Mouse (Mus musculus): Measurements from ENCODE around the gene Gas7. TPM values are rescaled to one million over a fixed set of nuclear protein-coding genes. Genes with fewer than 3 reads are reported as not detected.

The Gas7 gene
- polyA plus RNA-seq, 1 experiment from 2014 or later: 9.8 TPM

DNA sequence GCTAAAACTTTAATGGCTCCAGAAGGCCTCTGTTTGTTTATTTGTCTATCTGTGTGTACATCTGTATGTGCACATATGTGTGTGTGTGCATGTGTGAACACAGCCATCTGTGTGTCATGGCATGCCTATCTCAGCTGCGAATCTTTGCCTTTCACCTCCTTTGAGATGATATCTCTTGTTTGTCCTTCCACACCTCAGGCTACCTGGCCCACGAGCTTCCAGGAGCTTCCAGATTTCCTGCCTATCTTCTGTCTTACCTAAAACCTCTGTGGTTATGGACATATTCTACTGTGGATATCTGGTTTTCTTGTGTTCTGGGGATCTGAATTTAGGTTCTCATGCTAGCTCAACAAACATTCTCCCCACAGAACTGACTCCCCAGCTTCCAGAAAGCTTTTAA, 130.4 kb downstream of the Gas7 start:
- no peak overlapping the region for H3K4me2 ChIP-seq (replicated peaks)
- H3K36me3 ChIP-seq: no peaks in the 10 kb centered on the region
- no peak overlapping the region for H3K4me3 ChIP-seq
- no peak for ATAC-seq (ENCODE audit: low FRiP score, low read depth)
- H3K27me3 ChIP-seq: no peaks in the 10 kb centered on the region
- H3K9ac ChIP-seq: no peak overlapping the region
- H3K9me3 ChIP-seq: no peaks in the 10 kb centered on the region
- WGBS: 91% methylated on average over 2 of the region's 2 CpGs
- peaks cover 21% of the 10 kb centered on the region for H3K4me1 ChIP-seq
- 0 out of 2 replicates have a peak overlapping the region, but pooled peaks have one; percentile 6 for H3K27ac ChIP-seq

DNA sequence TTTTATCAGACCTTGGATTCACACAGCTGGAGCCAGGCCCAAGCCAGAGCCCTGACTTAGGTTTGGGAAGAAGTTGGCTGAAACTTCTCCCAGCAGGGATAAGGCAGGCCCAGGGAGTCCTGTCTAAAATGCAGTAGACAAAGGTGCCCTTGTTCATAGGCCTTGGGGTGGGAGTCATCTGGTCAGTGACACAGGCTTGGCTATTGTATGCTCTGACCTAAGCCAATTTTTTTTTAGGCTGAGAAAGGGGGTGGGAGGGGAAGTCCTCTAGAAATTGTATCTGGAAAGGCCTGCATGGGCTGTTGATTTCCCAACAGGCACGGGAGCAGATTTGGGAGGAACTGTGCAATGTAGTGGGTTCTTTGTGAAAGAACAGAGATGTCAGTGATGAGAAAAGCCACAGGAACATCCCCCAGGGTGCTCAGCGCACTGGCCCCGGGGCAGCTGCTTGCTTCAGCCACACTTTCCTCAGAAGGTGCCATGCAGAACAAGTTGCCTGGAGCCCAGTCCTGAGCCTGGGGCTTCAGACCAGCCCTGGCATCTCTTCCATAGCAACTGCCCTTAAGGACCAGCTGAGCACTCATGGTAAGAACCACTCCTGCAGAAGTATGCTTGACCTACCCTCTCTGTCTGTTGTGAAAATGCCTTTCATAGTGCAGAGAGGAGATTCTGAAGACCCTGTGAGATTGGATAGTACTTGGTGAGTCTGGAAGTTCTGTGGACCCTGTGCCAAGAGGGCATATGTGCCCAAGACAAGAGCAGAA, 131.2 kb downstream of the Gas7 start:
- peak overlapping the region; percentile 23; the same call in 1 of the 2 replicates for H3K27ac ChIP-seq

GRCm38 (mm10) chr11:67588196-67588827, 133.1 kb downstream of the Gas7 start:
- H3K4me1 ChIP-seq: peaks cover 21% of the 10 kb centered on the region
- 82% methylated on average over 8 of the region's 8 CpGs for WGBS
- H3K4me3 ChIP-seq: no peak overlapping the region
- ATAC-seq (ENCODE audit: low FRiP score, low read depth): no peak
- H3K27ac ChIP-seq: no peak overlapping the region
- H3K4me2 ChIP-seq (replicated peaks): no peak overlapping the region
- no peaks in the 10 kb centered on the region for H3K36me3 ChIP-seq
- no peaks in the 10 kb centered on the region for H3K27me3 ChIP-seq
- no peaks in the 10 kb centered on the region for H3K9me3 ChIP-seq
- no peak overlapping the region for H3K9ac ChIP-seq

More for the DNA sequence above, 131.2 kb downstream of the Gas7 start:
- no peak for ATAC-seq (ENCODE audit: low FRiP score, low read depth)
- no peaks in the 10 kb centered on the region for H3K9me3 ChIP-seq
- H3K36me3 ChIP-seq: no peaks in the 10 kb centered on the region
- H3K4me3 ChIP-seq: no peak overlapping the region
- H3K9ac ChIP-seq: no peak overlapping the region
- peaks cover 21% of the 10 kb centered on the region for H3K4me1 ChIP-seq
- no peak overlapping the region for H3K4me2 ChIP-seq (replicated peaks)
- H3K27me3 ChIP-seq: no peaks in the 10 kb centered on the region
- whole genome bisulfite sequencing: 66% methylated on average over 3 of the region's 3 CpGs

DNA sequence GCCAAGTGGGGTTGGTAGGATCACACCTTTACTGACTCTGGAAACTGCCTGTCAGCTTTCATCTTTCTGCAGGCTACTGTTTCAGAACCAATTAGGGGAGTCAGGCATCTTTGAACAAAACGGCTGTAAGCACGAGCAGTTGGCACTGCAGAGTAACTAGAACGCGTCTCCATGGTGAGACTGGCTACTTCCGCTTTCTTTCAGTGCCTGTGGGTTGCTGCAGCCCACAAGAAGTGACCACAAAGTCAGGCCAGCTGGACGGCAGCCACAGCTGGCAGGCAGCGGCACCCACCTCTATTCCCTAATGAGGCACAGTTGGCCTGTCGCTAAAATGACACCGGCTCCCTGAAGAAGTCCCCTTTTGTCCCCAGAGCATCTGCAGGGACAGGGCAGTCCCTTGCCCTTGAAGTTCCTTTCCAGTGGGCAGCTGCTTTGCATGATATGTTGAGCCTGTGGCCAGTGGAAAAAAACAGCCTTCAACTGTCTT, 133.6 kb downstream of the Gas7 start:
- no peak overlapping the region for H3K9ac ChIP-seq
- H3K9me3 ChIP-seq: 0 out of 2 replicates have a peak, but pooled peaks cover 2% of the 10 kb centered on the region
- no peaks in the 10 kb centered on the region for H3K27me3 ChIP-seq
- H3K36me3 ChIP-seq: no peaks in the 10 kb centered on the region
- 19% methylated on average over 9 of the region's 9 CpGs for WGBS
- peaks cover 21% of the 10 kb centered on the region for H3K4me1 ChIP-seq
- H3K4me3 ChIP-seq: no peak overlapping the region
- no peak overlapping the region for H3K4me2 ChIP-seq (replicated peaks)
- ATAC-seq (ENCODE audit: low FRiP score, low read depth): no peak
- no peak overlapping the region for H3K27ac ChIP-seq

GRCm38 (mm10) chr11:67596233-67596632, 141.0 kb downstream of the Gas7 start:
- Histone ChIP-seq H3K27me3 (no peaks in the 10 kb centered on the region), H3K4me1 (peaks cover 17% of the 10 kb centered on the region), H3K27ac (no peak overlapping the region), H3K4me2 (replicated peaks) (no peak overlapping the region), H3K4me3 (no peak overlapping the region), H3K9ac (no peak overlapping the region), H3K36me3 (no peaks in the 10 kb centered on the region), H3K9me3 (0 out of 2 replicates have a peak, but pooled peaks cover 2% of the 10 kb centered on the region)
- 33% methylated on average over 6 of the region's 6 CpGs for WGBS
- ATAC-seq (ENCODE audit: low FRiP score, low read depth): no peak

GRCm38 (mm10) chr11:67596856-67597255, 141.6 kb downstream of the Gas7 start:
- H3K27ac ChIP-seq: no peak overlapping the region
- H3K4me3 ChIP-seq: no peak overlapping the region
- H3K4me2 ChIP-seq (replicated peaks): no peak overlapping the region
- 0 out of 2 replicates have a peak, but pooled peaks cover 2% of the 10 kb centered on the region for H3K9me3 ChIP-seq
- no peak overlapping the region for H3K9ac ChIP-seq
- 75% methylated on average over 6 of the region's 6 CpGs for WGBS
- H3K36me3 ChIP-seq: no peaks in the 10 kb centered on the region
- peaks cover 17% of the 10 kb centered on the region for H3K4me1 ChIP-seq
- no peak for ATAC-seq (ENCODE audit: low FRiP score, low read depth)
- H3K27me3 ChIP-seq: no peaks in the 10 kb centered on the region

- Histone ChIP-seq H3K4me1 (peaks cover 17% of the 10 kb centered on the region), H3K36me3 (no peaks in the 10 kb centered on the region), H3K9me3 (0 out of 2 replicates have a peak, but pooled peaks cover 2% of the 10 kb centered on the region), H3K4me3 (no peak overlapping the region), H3K9ac (no peak overlapping the region), H3K27me3 (no peaks in the 10 kb centered on the region), H3K4me2 (replicated peaks) (no peak overlapping the region), H3K27ac (no peak overlapping the region)
- no peak for ATAC-seq (ENCODE audit: low FRiP score, low read depth)
- 80% methylated on average over 7 of the region's 7 CpGs for WGBS
Measured at GRCm38 (mm10) chr11:67597388-67597787, 142.2 kb downstream of the Gas7 start.

DNA sequence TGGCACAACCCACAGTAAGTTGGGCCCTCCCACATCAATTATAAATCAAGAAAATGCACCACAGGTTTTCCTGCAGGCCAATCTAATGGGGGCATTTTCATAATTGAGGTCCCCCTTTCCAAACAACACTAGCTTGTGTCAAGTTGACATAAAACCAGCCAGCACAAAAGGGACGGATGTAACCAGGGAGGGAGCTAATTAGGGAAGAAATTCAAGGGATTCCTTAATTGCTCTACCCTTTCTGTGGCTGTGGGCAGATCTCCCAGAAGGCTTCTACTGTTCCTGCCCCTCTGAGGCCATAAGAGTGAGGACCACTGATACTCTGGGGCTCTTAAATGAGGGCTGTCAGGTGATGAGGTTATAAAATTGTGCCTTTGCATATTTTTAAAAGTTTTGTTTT, 143.9 kb downstream of the Gas7 start:
- WGBS: 13% methylated on average over 1 of the region's 1 CpGs
- H3K4me2 ChIP-seq (replicated peaks): no peak overlapping the region
- no peaks in the 10 kb centered on the region for H3K27me3 ChIP-seq
- peaks cover 20% of the 10 kb centered on the region for H3K4me1 ChIP-seq
- H3K9me3 ChIP-seq: no peaks in the 10 kb centered on the region
- H3K36me3 ChIP-seq: no peaks in the 10 kb centered on the region
- ATAC-seq (ENCODE audit: low FRiP score, low read depth): no peak
- H3K9ac ChIP-seq: no peak overlapping the region
- no peak overlapping the region for H3K27ac ChIP-seq
- H3K4me3 ChIP-seq: no peak overlapping the region

DNA sequence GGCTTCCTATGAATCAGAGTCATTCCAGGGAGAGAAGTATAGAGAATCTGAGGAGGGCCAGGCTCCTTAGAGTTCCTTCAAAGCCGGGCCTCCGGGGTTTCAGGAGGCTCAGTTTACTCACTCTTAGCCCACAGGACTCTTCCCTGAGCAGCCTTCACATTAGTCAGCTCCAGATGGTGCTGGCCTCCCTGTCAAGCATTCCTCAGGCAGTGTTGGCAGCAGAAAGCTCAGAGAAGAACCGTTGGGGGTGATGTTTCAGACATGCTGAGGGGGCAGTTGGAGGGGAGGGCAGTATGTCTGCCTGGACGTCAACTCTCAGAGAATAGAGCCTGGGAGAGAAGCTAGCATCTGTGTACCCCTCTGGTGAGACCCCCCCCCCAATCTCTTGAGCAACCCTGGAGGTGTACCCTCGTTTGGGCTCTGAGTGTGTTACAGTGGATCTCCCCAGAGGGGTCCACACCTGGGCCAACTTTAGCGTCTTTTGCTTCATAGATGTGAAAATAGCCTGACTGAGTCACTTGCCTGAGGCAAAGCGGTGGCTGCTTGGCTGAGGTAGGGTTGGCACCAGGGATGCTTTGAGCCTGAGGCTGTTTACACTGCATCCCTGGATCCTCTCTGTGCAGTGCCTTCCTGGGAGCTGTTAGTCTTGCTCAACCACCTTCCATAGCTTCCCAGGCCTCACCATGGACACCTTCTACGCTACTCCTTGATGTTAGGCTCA, 145.6 kb downstream of the Gas7 start:
- no peak overlapping the region for H3K27ac ChIP-seq

GRCm38 (mm10) chr11:67602711-67603369, 147.6 kb downstream of the Gas7 start:
- Histone ChIP-seq H3K9me3 (no peaks in the 10 kb centered on the region), H3K27me3 (no peaks in the 10 kb centered on the region), H3K4me3 (no peak overlapping the region), H3K4me1 (peaks cover 10% of the 10 kb centered on the region; the same call in 1 of the 2 replicates), H3K36me3 (no peaks in the 10 kb centered on the region), H3K4me2 (replicated peaks) (no peak overlapping the region), H3K27ac (no peak overlapping the region), H3K9ac (no peak overlapping the region)
- ATAC-seq (ENCODE audit: low FRiP score, low read depth): no peak
- WGBS: 65% methylated on average over 12 of the region's 12 CpGs

More for the DNA sequence above, 145.6 kb downstream of the Gas7 start:
- Histone ChIP-seq H3K36me3 (no peaks in the 10 kb centered on the region), H3K9ac (no peak overlapping the region), H3K4me2 (replicated peaks) (no peak overlapping the region), H3K4me1 (peaks cover 20% of the 10 kb centered on the region), H3K4me3 (no peak overlapping the region), H3K27me3 (no peaks in the 10 kb centered on the region), H3K9me3 (no peaks in the 10 kb centered on the region)
- 61% methylated on average over 8 of the region's 8 CpGs for WGBS
- ATAC-seq (ENCODE audit: low FRiP score, low read depth): no peak

GRCm38 (mm10) chr11:67604481-67604880, 149.2 kb downstream of the Gas7 start:
- H3K9me3 ChIP-seq: no peaks in the 10 kb centered on the region
- H3K27ac ChIP-seq: no peak overlapping the region
- no peak overlapping the region for H3K9ac ChIP-seq
- no peaks in the 10 kb centered on the region for H3K27me3 ChIP-seq
- peaks cover 10% of the 10 kb centered on the region; the same call in 1 of the 2 replicates for H3K4me1 ChIP-seq
- ATAC-seq (ENCODE audit: low FRiP score, low read depth): no peak
- H3K4me2 ChIP-seq (replicated peaks): no peak overlapping the region
- no peak overlapping the region for H3K4me3 ChIP-seq
- 67% methylated on average over 2 of the region's 2 CpGs for WGBS
- no peaks in the 10 kb centered on the region for H3K36me3 ChIP-seq
